23 mouse cellular contexts compared by ENCODE assay signal in the genomic region with DNA sequence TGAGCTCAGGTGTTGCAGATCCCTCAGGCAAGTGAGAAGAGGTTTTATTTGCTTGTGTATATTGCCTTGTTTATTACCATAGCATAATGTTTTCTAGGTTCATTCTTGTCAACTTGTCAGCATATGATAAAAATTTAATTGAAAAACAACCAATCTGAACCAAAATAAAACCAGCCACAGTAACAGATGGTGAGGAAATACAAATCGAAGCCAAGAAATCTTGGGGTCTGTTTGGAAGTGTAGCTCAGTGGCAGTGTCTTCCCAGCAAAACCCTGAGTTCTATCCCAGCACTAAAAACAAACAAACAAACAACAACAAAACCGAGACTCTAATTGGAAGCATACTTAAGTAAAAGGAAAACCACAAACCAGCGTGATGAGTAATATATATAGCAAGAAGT.
DNase-seq lines count a peak whose midpoint lies in the region; ATAC-seq and TF ChIP-seq lines count a peak whose summit lies in the region.
"Had no signal": no experiment of that assay in that cellular context is flagged by ENCODE, and none has a peak within 500 bp of the region (broad histone marks: within the 10 kb centered on the region; RNA-seq: fewer than 3 reads in every experiment).

No protein-coding gene starts in this region.

- no peaks in the 10 kb centered on the region for H3K9me3 ChIP-seq in forebrain, embryonic 14.5 days (replicated peaks; ENCODE audit: control insufficient read depth, low read length)
- H3K9me3 ChIP-seq in forebrain, embryonic 15.5 days: no peaks in the 10 kb centered on the region
- H3K9me3 ChIP-seq in forebrain, postnatal 0 days (ENCODE audit: low read length): no peaks in the 10 kb centered on the region
- no peaks in the 10 kb centered on the region for H3K9me3 ChIP-seq in forebrain, embryonic 10.5 days
- H3K9me3 ChIP-seq: embryonic facial prominence, embryonic 13.5 days; embryonic facial prominence, embryonic 15.5 days had no signal

- no peaks in the 10 kb centered on the region for H3K27me3 ChIP-seq in forebrain, embryonic 14.5 days (replicated peaks; ENCODE audit: control insufficient read depth, insufficient read depth, low read length)
- no peaks in the 10 kb centered on the region for H3K27me3 ChIP-seq in forebrain, embryonic 15.5 days
- H3K27me3 ChIP-seq in forebrain, postnatal 0 days (ENCODE audit: insufficient read depth, low read length): no peaks in the 10 kb centered on the region
- no peaks in the 10 kb centered on the region for H3K27me3 ChIP-seq in forebrain, embryonic 10.5 days (ENCODE audit: poor library complexity, severe bottlenecking)
- H3K27me3 ChIP-seq: embryonic facial prominence, embryonic 13.5 days; embryonic facial prominence, embryonic 15.5 days had no signal

- 83% methylated on average over 3 of the region's 3 CpGs for WGBS in forebrain, embryonic 14.5 days
- WGBS in forebrain, embryonic 15.5 days: 76% methylated on average over 3 of the region's 3 CpGs
- 70% methylated on average over 3 of the region's 3 CpGs for WGBS in forebrain, postnatal 0 days
- 87% methylated on average over 3 of the region's 3 CpGs for WGBS in forebrain, embryonic 10.5 days

- TF ChIP-seq CTCF in forebrain, postnatal 0 days (IDR thresholded peaks at IDR 0.05; ENCODE audit: low read depth): no peak
- TF ChIP-seq CTCF in brain, embryonic 14.5 days (IDR thresholded peaks at IDR 0.05; ENCODE audit: borderline replicate concordance, extremely low read depth, insufficient read depth, insufficient read length): no peak

- H3K4me3 ChIP-seq in forebrain, embryonic 14.5 days (ENCODE audit: low read depth, low read length): no peak overlapping the region
- no peak overlapping the region for H3K4me3 ChIP-seq in forebrain, embryonic 15.5 days
- no peak overlapping the region for H3K4me3 ChIP-seq in forebrain, postnatal 0 days (ENCODE audit: low read depth, low read length)
- no peak overlapping the region for H3K4me3 ChIP-seq in forebrain, embryonic 10.5 days
- H3K4me3 ChIP-seq: embryonic facial prominence, embryonic 13.5 days; embryonic facial prominence, embryonic 15.5 days; erythroblast, embryonic 14.5 days had no signal

- DNase-seq in forebrain, embryonic 14.5 days (ENCODE audit: low spot score): peak; percentile 44
- DNase-seq in forebrain, postnatal 0 days: no peak
- no peak for DNase-seq in forebrain, embryonic 10.5 days (ENCODE audit: extremely low spot score, low spot score)
- DNase-seq in brain, embryonic 14.5 days (ENCODE audit: low read depth): peak; percentile 50
- DNase-seq: adrenal gland, adult 8-10 months; adrenal gland, postnatal 14 days; adrenal gland, postnatal 36 days; B cell, adult 2 months; cerebellum, adult 11 months; cerebellum, adult 18-20 months; cerebellum, adult 8-10 months; cerebellum, adult 9-11 months; cerebellum, postnatal 14 days; cerebellum, postnatal 36 days; embryo, embryonic 11 days had no signal

- peaks cover 13% of the 10 kb centered on the region for H3K36me3 ChIP-seq in forebrain, embryonic 14.5 days (ENCODE audit: control insufficient read depth, insufficient read depth, low read length)
- peaks cover 20% of the 10 kb centered on the region for H3K36me3 ChIP-seq in forebrain, embryonic 15.5 days
- H3K36me3 ChIP-seq in forebrain, postnatal 0 days (ENCODE audit: insufficient read depth): peaks cover 28% of the 10 kb centered on the region
- H3K36me3 ChIP-seq in forebrain, embryonic 10.5 days (replicated peaks): no peaks in the 10 kb centered on the region
- H3K36me3 ChIP-seq: embryonic facial prominence, embryonic 13.5 days; embryonic facial prominence, embryonic 15.5 days; G1E had no signal

- no peak for TF ChIP-seq POLR2A in brain, embryonic 14.5 days (IDR thresholded peaks at IDR 0.05; ENCODE audit: borderline replicate concordance, extremely low read depth, insufficient read depth, insufficient read length, poor library complexity, severe bottlenecking)

- no peaks in the 10 kb centered on the region for H3K4me1 ChIP-seq in forebrain, embryonic 14.5 days (ENCODE audit: control insufficient read depth, insufficient read depth, low read length)
- no peaks in the 10 kb centered on the region for H3K4me1 ChIP-seq in forebrain, embryonic 15.5 days
- H3K4me1 ChIP-seq in forebrain, postnatal 0 days (ENCODE audit: insufficient read depth): no peaks in the 10 kb centered on the region
- peaks cover 19% of the 10 kb centered on the region for H3K4me1 ChIP-seq in forebrain, embryonic 10.5 days
- H3K4me1 ChIP-seq: embryonic facial prominence, embryonic 13.5 days; embryonic facial prominence, embryonic 15.5 days had no signal

- H3K4me2 ChIP-seq in forebrain, embryonic 14.5 days (ENCODE audit: low read length): no peak overlapping the region
- no peak overlapping the region for H3K4me2 ChIP-seq in forebrain, embryonic 15.5 days (replicated peaks)
- no peak overlapping the region for H3K4me2 ChIP-seq in forebrain, postnatal 0 days (ENCODE audit: low read depth)
- H3K4me2 ChIP-seq: embryonic facial prominence, embryonic 13.5 days; embryonic facial prominence, embryonic 15.5 days had no signal

- no peak overlapping the region for H3K27ac ChIP-seq in forebrain, embryonic 14.5 days (ENCODE audit: low read depth, low read length)
- no peak overlapping the region for H3K27ac ChIP-seq in forebrain, embryonic 15.5 days (replicated peaks)
- H3K27ac ChIP-seq in forebrain, postnatal 0 days (ENCODE audit: low read depth, low read length): no peak overlapping the region
- no peak overlapping the region for H3K27ac ChIP-seq in forebrain, embryonic 10.5 days
- H3K27ac ChIP-seq: embryonic facial prominence, embryonic 13.5 days; embryonic facial prominence, embryonic 15.5 days had no signal

- H3K9ac ChIP-seq in forebrain, embryonic 14.5 days (ENCODE audit: low read length): no peak overlapping the region
- H3K9ac ChIP-seq in forebrain, embryonic 15.5 days (replicated peaks): no peak overlapping the region
- no peak overlapping the region for H3K9ac ChIP-seq in forebrain, postnatal 0 days
- H3K9ac ChIP-seq: embryonic facial prominence, embryonic 13.5 days; embryonic facial prominence, embryonic 15.5 days had no signal

- ATAC-seq in forebrain, embryonic 14.5 days: peak; percentile 50; the same call in 1 of the 2 replicates
- ATAC-seq in forebrain, embryonic 15.5 days (replicated peaks): no peak
- ATAC-seq in forebrain, postnatal 0 days: peak; percentile 48; the same call in 1 of the 2 replicates
- ATAC-seq: activated CD4-positive, CD25-positive, alpha-beta regulatory T cell, adult 4 months; CD4-positive, CD25-positive, alpha-beta regulatory T cell, adult 4 months; Patski had no signal

Comparison
In these comparisons a context has a peak if more than half of its experiments do, and no peak if none do; other contexts are left out.
1. DNase-seq: peak in forebrain, embryonic 14.5 days (single experiment) and brain, embryonic 14.5 days (single experiment); none in forebrain, postnatal 0 days (single experiment) and forebrain, embryonic 10.5 days (single experiment).